Mouse (Mus musculus) heart, adult 9 months (tissue): ENCODE results near the gene Tsen15.
"Not testable (repeated sequence)": the region's sequence is repeated elsewhere in the genome, so short reads cannot be mapped to it uniquely, and the experiment has no call there.

Source experiments
- DNase-seq, 2 experiments: peaks; one replicate each; pipeline ENCODE4 v3.0.0; 2022; ENCODE audit warnings: low spot score in 2 of 2

Tsen15 gene

GRCm38 (mm10) chr1:152385693-152386092, 795 bp downstream of the Tsen15 start:
- not testable (repeated sequence) for DNase-seq

GRCm38 (mm10) chr1:152384589-152384988, 1.9 kb downstream of the Tsen15 start:
- no peak for DNase-seq

GRCm38 (mm10) chr1:152378311-152378710, 8.2 kb downstream of the Tsen15 start:
- no peak for DNase-seq

GRCm38 (mm10) chr1:152369139-152369538, 17.3 kb downstream of the Tsen15 start:
- DNase-seq = peak; percentile 25 to 57

- DNase-seq = peak in 1 of 2 experiments; percentile 7
Observed at GRCm38 (mm10) chr1:152368311-152369088, 18.0 kb downstream of the Tsen15 start.

GRCm38 (mm10) chr1:152356721-152357120, 29.8 kb downstream of the Tsen15 start:
- peak; percentile 9 to 12 for DNase-seq

- peak; percentile 17 to 30 for DNase-seq
Observed at GRCm38 (mm10) chr1:152347946-152348345, 38.5 kb downstream of the Tsen15 start.

GRCm38 (mm10) chr1:152324024-152324423, 62.5 kb downstream of the Tsen15 start:
- DNase-seq = no peak
